Mouse (Mus musculus) sigmoid colon, adult 10 weeks (tissue): Measurements from ENCODE around the gene Olfr807. TPM values are rescaled to one million over a fixed set of nuclear protein-coding genes. Genes with fewer than 3 reads are reported as not detected.

Experiments used
- polyA plus RNA-seq: library from polyadenylated mRNA; stranded (reverse); fragments of 350-450 nt; fragmentation: Illumina TruSeq; extraction: RNeasy Lipid Tissue Mini Kit (QIAGEN cat#74804); gene quantifications from one replicate; pipeline ENCODE4 v1.2.3, GENCODE M21; 2014; ENCODE audit warnings: low read depth, low replicate concordance

Gene Olfr807
- polyA plus RNA-seq = not detected

DNA sequence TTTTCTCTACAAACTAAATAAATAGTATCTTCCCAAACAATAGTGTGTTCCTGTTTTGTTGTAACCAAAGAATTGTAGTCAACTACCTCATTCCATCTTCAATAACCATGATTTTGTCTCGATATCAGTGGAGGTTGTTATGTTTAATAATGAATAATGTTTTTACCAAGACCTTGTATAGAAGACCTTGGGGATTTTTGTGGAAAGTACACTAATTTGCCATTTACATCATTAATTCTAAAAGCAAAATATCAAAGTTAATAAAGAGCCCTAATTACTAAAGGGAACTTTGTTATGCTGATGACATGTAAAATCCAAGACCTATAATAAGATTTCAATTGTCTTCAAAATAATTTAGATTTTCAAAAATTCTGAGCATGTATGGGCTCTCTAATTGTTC, at the start of gene Olfr807:
TSS of gene Olfr807 (minus strand) at position 101 of the 400 bp plus-strand sequence.

DNA sequence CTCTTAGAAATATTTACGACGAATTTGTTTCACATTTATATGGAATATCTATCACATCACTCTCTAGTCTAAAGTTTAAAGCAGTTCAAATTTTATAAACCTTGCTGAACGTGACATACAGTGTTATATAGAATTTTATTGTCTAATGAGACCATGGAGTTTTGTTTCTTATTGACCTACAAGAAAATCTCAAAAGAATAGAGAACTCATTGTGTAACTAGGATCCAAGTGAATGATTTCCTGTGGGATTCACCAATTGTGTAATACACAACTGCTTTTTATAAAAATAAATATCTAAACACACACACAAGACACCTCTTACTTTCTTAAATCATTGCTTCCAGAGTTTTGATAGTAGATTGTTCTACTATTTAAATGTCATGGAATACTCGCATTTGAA, 46.7 kb upstream of the Olfr807 start, which contains the start of gene Olfr811:
TSS of gene Olfr811 (minus strand) at position 101 of the 400 bp plus-strand sequence.

DNA sequence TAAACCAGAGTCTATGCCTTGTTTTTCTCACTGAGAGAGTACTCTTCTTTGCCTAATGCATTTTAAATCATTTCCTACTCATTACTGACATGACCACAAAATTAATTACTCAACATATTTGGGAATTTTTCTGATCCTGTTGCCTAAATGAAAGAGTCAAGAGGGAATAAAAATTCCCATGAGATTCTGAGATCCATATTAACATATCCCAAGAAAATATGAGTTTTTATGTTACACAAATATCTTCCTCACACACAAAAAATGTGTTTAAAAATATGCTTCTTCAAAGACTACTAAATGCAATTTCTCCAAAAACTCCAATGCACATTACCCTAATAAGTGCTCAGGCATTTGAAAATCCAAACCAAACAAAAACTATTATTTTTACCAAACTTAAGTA, 37.2 kb upstream of the Olfr807 start, which contains the start of gene Olfr810:
TSS of gene Olfr810 (minus strand) at position 101 of the 400 bp plus-strand sequence.

DNA sequence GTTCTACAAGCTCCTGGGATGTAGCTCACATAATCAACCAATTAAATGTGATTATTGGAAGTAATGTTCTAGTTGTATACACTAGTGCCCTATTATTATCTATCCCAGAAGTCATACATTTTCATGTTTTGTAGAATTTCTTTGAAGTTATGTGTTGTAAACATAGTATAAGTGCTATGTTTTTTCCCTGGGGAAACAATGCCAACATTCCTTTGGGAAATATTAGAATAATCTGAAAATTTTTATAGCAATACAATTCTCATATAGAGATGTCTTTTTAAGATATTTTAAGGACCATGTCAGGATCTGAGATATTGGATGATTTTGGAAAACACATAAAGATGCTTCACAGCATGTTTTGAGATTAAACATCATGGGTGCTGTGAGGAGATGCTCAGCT, 16.7 kb upstream of the Olfr807 start, which contains the start of gene Olfr809:
TSS of gene Olfr809 (plus strand) at position 301 of the 400 bp plus-strand sequence.

DNA sequence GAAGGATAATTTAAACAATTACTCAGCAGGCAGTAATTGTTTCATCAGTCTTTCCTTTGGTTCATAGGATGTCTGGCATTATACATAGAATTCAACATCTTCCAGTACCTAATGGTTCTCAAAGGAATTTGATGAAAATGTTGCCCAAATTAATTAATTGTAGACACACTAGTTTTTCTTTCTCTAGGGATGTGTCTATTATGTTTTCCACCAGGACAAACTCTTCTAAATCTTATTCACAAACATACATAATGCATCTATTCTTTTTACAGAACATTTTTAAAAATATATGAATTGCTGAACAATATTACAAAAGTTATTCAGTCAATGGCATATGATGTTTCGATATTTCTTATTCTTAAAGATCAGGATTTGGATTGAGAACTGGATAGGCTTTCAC, 7.6 kb upstream of the Olfr807 start, which contains the start of gene Olfr808:
TSS of gene Olfr808 (plus strand) at position 301 of the 400 bp plus-strand sequence.

DNA sequence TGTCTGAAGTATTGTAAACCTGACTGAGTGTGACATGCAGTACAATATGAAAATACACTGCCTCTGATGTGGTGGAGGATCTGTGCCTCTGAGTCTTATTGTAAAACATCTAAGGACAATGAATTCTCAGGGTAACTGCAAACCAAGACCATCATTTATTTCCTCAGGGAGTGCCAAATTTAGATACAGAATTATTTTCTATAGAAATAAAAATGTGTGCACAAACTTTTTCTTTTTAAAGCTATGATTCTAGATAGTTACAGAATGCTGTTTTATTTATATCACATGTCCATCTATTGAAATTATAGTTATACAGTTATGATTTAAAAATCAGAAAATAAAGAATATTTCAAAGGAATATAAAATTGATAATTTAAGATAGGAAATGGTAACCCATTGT, 15.8 kb downstream of the Olfr807 start, which contains the start of gene Olfr806:
TSS of gene Olfr806 (minus strand) at position 101 of the 400 bp plus-strand sequence.

DNA sequence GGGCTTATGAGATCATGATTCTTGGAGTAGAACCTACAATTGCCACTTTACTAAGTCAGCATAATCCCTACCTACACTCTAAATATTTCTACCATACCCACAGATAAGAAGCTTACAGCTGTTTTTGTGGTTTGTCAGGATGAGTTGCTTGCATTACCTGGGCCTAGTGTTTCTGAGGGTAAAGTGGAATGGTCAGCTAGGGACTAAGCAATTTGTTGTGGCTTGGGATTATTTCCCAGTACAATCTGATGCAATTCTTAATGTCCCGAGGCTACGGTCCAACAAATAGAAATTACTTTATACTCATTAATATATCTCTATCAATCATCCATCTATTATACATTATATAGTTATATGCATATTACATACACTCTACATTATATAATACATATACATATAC, 28.3 kb downstream of the Olfr807 start, which contains the start of gene Olfr805:
TSS of gene Olfr805 (minus strand) at position 101 of the 400 bp plus-strand sequence.

Other genes starting within 250 kb of the Olfr807 start
- gene Olfr791, start 236.0 kb downstream of the Olfr807 start, polyA plus RNA-seq = not detected
- not detected for gene Olfr792, start 218.6 kb downstream of the Olfr807 start, polyA plus RNA-seq
- gene Olfr794, start 190.1 kb downstream of the Olfr807 start, polyA plus RNA-seq = not detected
- not detected for gene Olfr796, start 145.2 kb downstream of the Olfr807 start, polyA plus RNA-seq
- not detected for gene Olfr798, start 129.9 kb downstream of the Olfr807 start, polyA plus RNA-seq
- gene Olfr799, start 120.3 kb downstream of the Olfr807 start, polyA plus RNA-seq = not detected
- not detected for gene Olfr800, start 100.1 kb downstream of the Olfr807 start, polyA plus RNA-seq
- gene Olfr801, start 83.9 kb downstream of the Olfr807 start, polyA plus RNA-seq = not detected
- gene Olfr802, start 69.6 kb downstream of the Olfr807 start, polyA plus RNA-seq = not detected
- not detected for gene Olfr803, start 63.5 kb downstream of the Olfr807 start, polyA plus RNA-seq
- gene Olfr804, start 54.6 kb downstream of the Olfr807 start, polyA plus RNA-seq = not detected
- gene Olfr805, start 28.4 kb downstream of the Olfr807 start, polyA plus RNA-seq = not detected
- gene Olfr806, start 15.9 kb downstream of the Olfr807 start, polyA plus RNA-seq = not detected
- not detected for gene Olfr808, start 7.7 kb upstream of the Olfr807 start, polyA plus RNA-seq
- not detected for gene Olfr809, start 16.8 kb upstream of the Olfr807 start, polyA plus RNA-seq
- not detected for gene Olfr810, start 37.1 kb upstream of the Olfr807 start, polyA plus RNA-seq
- gene Olfr811, start 46.6 kb upstream of the Olfr807 start, polyA plus RNA-seq = not detected
- gene Olfr812, start 88.3 kb upstream of the Olfr807 start, polyA plus RNA-seq = not detected
- not detected for gene Olfr813, start 97.6 kb upstream of the Olfr807 start, polyA plus RNA-seq
- not detected for gene Olfr814, start 122.1 kb upstream of the Olfr807 start, polyA plus RNA-seq
- gene Olfr815, start 148.1 kb upstream of the Olfr807 start, polyA plus RNA-seq = not detected
- not detected for gene Olfr816, start 157.8 kb upstream of the Olfr807 start, polyA plus RNA-seq
- gene Olfr818, start 191.3 kb upstream of the Olfr807 start, polyA plus RNA-seq = not detected
- gene Olfr819, start 209.5 kb upstream of the Olfr807 start, polyA plus RNA-seq = not detected
- not detected for gene Olfr247, start 218.3 kb upstream of the Olfr807 start, polyA plus RNA-seq
- not detected for gene Gm10310, start 227.3 kb upstream of the Olfr807 start, polyA plus RNA-seq